Mouse (Mus musculus) spleen, adult 18-20 months (tissue): Measurements from ENCODE around the gene Rap1gap.
A peak's percentile ranks its signal among the peaks of the same experiment; 100 is the strongest.

ENCODE experiments used
- DNase-seq, 2 experiments: peaks; one replicate each; pipeline ENCODE4 v3.0.0; 2022; ENCODE audit warnings: mixed read lengths in 2 of 2

Rap1gap gene

GRCm38 (mm10) chr4:137695900-137696299, 31.4 kb downstream of the Rap1gap start:
- no peak for DNase-seq

GRCm38 (mm10) chr4:137697156-137697885, 32.8 kb downstream of the Rap1gap start:
- no peak for DNase-seq

- no peak for DNase-seq
These were observed 33.8 kb downstream of the Rap1gap start for GRCm38 (mm10) chr4:137698076-137698985.

- no peak for DNase-seq
These were observed 35.0 kb downstream of the Rap1gap start for GRCm38 (mm10) chr4:137699264-137700211.

DNA sequence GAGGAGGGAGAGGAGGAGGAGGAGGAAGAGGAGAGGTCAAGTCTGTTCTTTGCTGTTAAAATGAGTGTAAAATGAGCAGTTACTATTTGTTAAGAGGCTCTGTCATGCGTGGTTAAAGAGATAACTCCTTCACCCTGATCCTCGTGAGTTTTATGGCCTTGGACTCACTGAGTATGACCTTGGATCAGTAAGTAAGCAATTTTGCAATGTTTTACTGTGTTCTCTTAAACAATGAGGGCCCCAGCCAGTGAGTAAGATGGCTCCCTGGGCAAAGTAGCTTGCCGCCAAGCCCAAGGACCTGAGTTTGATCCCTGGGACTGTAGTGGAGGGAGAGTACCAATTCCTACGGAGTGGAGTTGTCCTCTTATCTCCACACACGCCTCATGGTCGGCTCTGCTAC, 36.4 kb downstream of the Rap1gap start:
- DNase-seq = no peak

GRCm38 (mm10) chr4:137703077-137703476, 38.6 kb downstream of the Rap1gap start:
- DNase-seq = no peak

DNA sequence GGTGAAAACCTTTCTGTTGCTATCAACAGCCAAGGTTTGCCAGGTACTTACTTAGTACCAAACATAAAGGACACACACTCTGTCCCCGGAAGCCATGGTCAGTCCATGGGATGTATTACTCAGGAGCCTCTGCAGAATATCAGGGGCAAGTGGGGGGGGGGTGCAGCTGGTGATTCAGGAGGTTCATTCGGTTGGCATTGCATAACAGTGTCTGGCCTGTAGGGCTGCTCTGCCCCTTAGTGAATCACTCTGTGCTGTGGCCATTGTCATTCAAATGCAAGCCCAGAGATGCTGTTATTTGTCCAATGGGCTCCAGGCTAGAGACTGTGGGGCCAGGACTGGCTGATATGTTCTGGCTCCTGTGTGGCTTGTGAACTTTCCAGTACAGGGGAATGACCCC, 40.0 kb downstream of the Rap1gap start:
- no peak for DNase-seq

- no peak for DNase-seq
These were observed 40.9 kb downstream of the Rap1gap start for GRCm38 (mm10) chr4:137705379-137705778.

- no peak for DNase-seq
These were observed 42.0 kb downstream of the Rap1gap start for GRCm38 (mm10) chr4:137706510-137706909.

DNA sequence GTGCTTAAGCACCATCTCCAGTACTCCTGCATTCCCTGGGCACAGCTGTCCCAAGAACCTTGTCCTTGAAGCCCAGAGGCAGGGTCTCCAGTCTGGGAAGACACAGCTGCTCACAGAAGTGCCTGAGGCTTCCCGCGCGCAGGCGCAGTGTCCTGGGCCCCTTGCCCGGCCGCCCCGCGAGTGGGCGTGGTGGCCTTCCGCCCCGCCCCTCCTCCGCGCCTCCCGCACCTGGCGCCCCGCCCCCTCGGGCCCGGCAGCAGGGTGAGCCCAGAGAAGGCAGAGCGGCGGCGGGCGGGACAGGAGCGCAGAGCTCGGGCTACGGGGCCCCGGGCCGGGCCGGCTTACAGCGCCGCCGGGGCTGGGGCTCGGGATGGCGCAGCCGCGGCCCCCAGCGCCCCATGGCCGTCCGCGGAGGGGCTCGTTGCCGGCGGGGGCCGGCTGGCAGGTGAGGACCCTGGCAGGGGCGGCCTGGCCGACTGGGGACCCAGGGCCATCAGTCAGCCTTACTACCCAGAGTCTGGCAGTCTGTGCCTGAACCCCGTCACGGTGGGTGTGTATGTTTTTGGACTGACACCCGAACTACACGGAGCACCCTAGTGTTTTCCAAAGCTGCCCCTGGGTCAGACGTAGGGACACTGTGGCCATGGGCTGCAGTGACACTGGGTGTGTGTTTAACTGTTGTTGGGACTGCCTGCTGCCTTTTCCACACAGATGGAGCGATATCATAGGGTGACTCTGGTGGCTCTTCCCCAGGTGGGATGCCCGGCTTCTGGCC, 42.9 kb downstream of the Rap1gap start:
- peak; percentile 79 to 90 for DNase-seq

GRCm38 (mm10) chr4:137712963-137713362, 48.4 kb downstream of the Rap1gap start:
- DNase-seq = no peak

- no peak for DNase-seq
These were observed 49.6 kb downstream of the Rap1gap start for GRCm38 (mm10) chr4:137714020-137714624.

- no peak for DNase-seq
These were observed 52.5 kb downstream of the Rap1gap start for GRCm38 (mm10) chr4:137717005-137717404.

DNA sequence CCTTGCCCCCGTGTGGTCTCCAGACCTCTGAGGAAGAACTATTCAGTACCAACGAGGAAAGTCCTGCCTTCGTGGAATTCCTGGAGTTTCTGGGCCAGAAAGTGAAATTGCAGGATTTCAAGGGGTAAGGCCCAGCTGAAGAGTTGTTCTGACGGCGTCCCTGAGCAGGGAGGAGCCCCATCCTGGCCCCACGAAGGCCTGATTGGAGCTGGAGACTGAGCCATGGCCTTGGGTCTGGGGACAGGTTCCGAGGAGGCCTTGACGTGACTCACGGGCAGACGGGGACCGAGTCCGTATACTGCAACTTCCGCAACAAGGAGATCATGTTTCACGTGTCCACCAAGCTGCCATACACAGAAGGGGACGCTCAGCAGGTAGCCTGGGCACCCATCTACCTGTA, 53.1 kb downstream of the Rap1gap start:
- no peak for DNase-seq

- no peak for DNase-seq
These were observed 55.0 kb downstream of the Rap1gap start for GRCm38 (mm10) chr4:137719378-137720077.

- no peak for DNase-seq
These were observed 57.0 kb downstream of the Rap1gap start for GRCm38 (mm10) chr4:137721563-137721962.

DNA sequence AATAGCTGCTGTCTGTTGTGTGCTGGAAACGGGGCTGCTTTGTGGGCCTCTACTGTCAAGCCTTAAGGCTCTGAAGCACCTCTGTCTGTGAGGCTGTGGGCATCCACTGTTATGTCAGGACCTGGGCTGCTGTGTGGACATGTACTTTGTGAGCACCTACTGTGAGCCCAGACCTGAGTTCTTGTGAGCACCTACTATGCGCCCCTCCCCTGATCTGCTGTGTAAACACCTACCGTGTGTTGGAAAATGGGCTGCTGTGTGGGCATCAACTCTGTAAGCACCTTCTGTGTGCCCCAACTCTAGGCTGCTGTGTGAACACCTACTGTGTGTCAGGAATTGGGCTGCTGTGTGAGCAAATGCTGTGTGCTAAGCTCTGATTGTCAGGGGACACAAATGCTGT, 57.7 kb downstream of the Rap1gap start:
- DNase-seq = no peak

DNA sequence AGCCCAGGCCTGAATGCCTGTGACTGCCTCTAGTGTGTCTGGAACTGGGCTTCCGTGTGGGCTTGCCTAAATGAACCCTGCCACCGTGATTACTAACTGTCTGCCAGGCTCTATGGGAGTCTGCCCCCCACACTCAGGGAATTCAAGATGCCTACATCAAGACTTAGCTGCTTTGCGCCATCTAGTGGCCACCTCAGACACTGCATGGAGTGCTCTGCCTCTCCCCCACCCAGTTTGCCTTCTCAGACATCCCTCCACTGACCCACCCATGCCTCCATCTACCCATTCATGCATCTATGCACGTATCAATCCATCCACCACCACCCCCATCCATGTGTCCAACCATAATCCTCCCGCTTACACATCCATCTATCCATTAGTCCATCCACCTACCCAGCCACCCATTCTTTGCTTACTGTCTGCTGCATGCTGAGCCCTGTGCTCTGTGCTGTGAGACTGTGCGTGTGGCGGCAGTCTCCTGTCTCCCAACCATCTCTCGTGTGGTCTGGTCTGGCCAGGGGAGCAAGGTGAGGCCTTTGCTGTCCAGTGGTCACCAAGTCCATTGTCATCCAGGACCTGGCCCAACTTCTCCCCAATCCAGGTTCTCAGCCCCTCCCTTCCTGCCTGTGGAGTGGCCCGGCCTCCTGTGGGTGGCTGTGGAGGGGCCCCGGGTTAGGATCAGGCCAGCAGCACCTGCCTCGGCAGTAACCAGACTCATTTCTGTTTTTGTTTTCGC, 58.3 kb downstream of the Rap1gap start:
- DNase-seq = peak; percentile 45 to 77

DNA sequence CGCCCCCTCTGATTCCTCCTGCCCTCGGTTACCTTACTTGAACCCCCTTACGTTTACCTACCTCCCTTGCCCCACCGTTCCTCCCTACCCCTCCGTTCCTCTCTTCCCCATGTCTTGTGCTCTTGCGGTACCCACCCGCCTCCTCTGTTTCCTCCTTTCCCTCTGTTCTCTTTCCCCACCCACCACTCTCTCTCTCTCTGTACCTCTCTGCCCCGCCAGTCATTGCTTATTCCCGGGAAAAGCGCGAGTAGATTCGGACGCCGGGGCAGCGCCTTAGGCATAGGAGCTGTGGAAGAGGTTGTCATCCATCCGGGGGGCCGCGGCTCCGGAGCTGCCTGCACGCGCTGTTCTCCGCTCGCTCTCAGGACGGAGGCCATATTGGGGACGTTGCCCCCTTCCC, 59.0 kb downstream of the Rap1gap start:
- peak in 1 of 2 experiments; percentile 19 for DNase-seq

DNA sequence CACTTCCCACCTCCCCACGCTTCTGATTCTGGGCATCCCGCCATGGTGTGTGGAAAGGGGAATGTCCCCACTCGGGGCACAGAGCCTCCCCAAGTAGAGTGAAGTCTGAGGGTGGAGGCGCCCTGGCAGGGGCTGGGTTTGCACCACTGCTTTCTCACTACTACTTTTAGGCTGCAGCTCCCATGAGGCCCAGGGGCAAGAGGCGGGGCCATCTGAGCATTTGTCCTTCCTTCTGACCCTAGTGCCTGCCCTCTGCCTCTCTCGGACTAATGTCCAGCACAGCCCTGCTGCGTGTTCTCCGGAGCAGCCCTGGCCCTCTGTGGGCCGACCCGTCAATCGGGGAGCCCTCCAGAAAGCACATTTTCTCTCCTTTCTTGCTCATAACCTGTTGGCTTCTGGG, 59.7 kb downstream of the Rap1gap start:
- DNase-seq = peak; percentile 55 to 60
